Mouse (Mus musculus) liver, adult (tissue): ENCODE measurements around the gene Gm14548.
"Not testable (repeated sequence)": the region's sequence is repeated elsewhere in the genome, so short reads cannot be mapped to it uniquely, and the experiment has no call there.

Experiments
- GATA4 ChIP-seq: IDR thresholded peaks from 2 replicates; pipeline ENCODE4 v1.6.1; 2014; ENCODE audit warnings: mild to moderate bottlenecking, low read length; ENCODE audit not compliant: insufficient replicate concordance

Gm14548 gene

DNA sequence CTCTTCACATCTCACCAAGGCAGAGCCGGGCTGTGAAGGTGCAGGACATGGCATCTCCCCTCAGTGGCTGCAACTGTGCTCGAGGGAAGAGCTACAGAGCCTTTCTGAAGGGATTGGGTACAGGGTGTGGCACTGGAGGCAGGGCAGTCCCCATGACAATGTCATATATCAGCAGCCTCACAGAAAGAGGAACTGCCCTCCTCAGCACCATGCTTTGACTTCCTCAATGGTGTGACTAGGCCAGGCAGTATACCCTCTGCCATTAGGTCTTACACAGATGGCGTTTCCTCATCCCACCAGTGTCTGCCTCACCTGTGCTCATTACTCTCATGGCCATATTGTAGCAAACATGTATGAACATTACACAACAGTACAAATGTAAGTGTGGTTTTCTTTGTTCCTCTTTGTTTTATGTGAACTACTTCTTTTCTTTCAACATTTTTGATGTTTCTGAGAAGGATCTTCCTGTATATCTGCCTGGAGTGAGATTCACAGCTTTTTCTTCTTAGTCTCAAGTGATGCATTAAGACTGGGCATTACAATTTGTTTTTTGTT, at the start of gene Gm14548:
Gene Gm14548, minus strand, starts transcription at position 85 of the 555 bp plus-strand sequence.
- TF ChIP-seq GATA4: not testable (repeated sequence)

- no peak for TF ChIP-seq GATA4
Observed at GRCm38 (mm10) chr7:3946117-3946516, 48.2 kb upstream of the Gm14548 start.

DNA sequence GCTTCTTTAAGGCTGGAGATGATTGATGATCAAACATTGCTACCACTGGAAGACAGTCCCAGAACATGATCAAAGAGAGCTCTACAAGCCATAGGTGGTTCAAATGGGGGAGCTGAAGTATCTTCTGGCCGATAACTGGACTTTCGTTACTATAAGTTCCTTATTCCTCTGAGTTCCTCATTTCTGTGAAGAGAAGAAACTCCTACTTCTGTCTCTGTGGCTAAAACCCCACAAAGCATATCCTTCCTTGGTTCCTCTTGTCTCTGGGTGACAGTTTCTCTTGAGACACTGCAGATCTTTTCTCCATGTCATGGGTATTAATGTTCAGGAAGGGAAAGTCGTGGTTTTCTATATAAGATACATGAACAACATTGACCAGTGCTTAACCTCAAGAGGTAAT, 43.0 kb upstream of the Gm14548 start:
- no peak for TF ChIP-seq GATA4

GRCm38 (mm10) chr7:3939866-3940525, 42.1 kb upstream of the Gm14548 start:
- TF ChIP-seq GATA4: no peak

DNA sequence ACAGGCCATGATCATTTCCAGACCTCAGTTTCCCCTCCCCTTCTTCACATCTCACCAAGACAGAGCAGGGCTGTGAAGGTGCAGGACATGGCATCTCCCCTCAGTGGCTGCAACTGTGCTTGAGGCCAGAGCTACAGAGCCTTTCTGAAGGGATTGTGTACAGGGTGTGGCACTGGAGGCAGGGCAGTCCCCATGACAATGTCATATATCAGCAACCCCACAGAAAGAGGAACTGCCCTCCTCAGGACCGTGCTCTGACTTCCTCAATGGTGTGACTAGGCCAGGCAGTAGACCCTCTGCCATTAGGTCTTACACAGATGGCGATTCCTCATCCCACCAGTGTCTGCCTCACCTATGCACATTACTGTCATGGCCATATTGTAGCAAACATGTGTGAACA, 17.5 kb upstream of the Gm14548 start, which contains the start of gene Lilra6:
Gene Lilra6, minus strand, starts transcription at position 117 of the 400 bp plus-strand sequence.
- not testable (repeated sequence) for TF ChIP-seq GATA4

- TF ChIP-seq GATA4: no peak
Observed at GRCm38 (mm10) chr7:3903704-3904103, 5.8 kb upstream of the Gm14548 start.

DNA sequence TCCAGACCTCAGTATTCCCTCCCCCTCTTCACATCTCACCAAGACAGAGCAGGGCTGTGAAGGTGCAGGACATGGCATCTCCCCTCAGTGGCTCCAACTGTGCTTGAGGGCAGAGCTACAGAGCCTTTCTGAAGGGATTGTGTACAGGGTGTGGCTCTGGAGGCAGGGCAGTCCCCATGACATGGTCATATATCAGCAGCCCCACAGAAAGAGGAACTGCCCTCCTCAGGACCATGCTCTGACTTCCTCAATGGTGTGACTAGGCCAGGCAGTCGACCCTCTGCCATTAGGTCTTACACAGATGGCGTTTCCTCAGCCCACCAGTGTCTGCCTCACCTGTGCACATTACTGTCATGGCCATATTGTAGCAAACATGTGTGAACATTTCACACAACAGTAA, 53.0 kb downstream of the Gm14548 start, which contains the start of gene Pira2:
Gene Pira2, minus strand, starts transcription at position 101 of the 400 bp plus-strand sequence.
- not testable (repeated sequence) for TF ChIP-seq GATA4
